Mouse (Mus musculus) erythroblast, embryonic 14.5 days (primary cell): ENCODE results near the gene Cabcoco1. TPM values are rescaled to one million over a fixed set of nuclear protein-coding genes. Genes with fewer than 3 reads are reported as not detected.
A peak's percentile ranks its signal among the peaks of the same experiment; 100 is the strongest.

Experiments
- H3K27me3 ChIP-seq: 2 replicates; pipeline ENCODE4 v1.6.1; 2012; ENCODE audit warnings: inconsistent platforms; ENCODE audit not compliant: control insufficient read depth
- H3K36me3 ChIP-seq: 2 replicates; pipeline ENCODE4 v1.6.1; 2012; ENCODE audit warnings: mild to moderate bottlenecking, inconsistent platforms; ENCODE audit not compliant: control insufficient read depth
- H3K4me1 ChIP-seq: 2 replicates; pipeline ENCODE4 v1.6.1; 2012; ENCODE audit warnings: inconsistent platforms; ENCODE audit not compliant: control insufficient read depth
- H3K4me3 ChIP-seq: replicated peaks from 2 replicates; pipeline ENCODE3; 2012; ENCODE audit warnings: moderate library complexity, mild to moderate bottlenecking, inconsistent platforms
- H3K9me3 ChIP-seq: 2 replicates; pipeline ENCODE4 v1.6.1; 2012; ENCODE audit warnings: low read length, inconsistent platforms, mixed read lengths; ENCODE audit not compliant: control insufficient read depth
- GATA1 ChIP-seq: IDR thresholded peaks from 2 replicates; pipeline ENCODE4 v1.6.1; 2012; ENCODE audit warnings: low read length, inconsistent platforms, mixed read lengths
- TAL1 ChIP-seq: IDR thresholded peaks from 3 replicates; pipeline ENCODE4 v1.6.1; 2012; ENCODE audit warnings: low read length, inconsistent platforms, mixed read lengths
- polyA plus RNA-seq: library from polyadenylated mRNA; stranded (reverse); fragments of >175 nt; gene quantifications from 2 replicates; pipeline ENCODE4 v1.2.3, GENCODE M21; 2012

Gene Cabcoco1
- polyA plus RNA-seq, 1 experiment = not detected

GRCm38 (mm10) chr10:68490781-68491180 is 50.9 kb downstream of the Cabcoco1 start:
- TF ChIP-seq TAL1 (no peak), GATA1 (no peak)
- Histone ChIP-seq H3K4me3 (no peak overlapping the region), H3K9me3 (no peaks in the 10 kb centered on the region), H3K4me1 (no peaks in the 10 kb centered on the region), H3K36me3 (no peaks in the 10 kb centered on the region), H3K27me3 (no peaks in the 10 kb centered on the region)

- H3K4me3 ChIP-seq = no peak overlapping the region
- no peaks in the 10 kb centered on the region for H3K36me3 ChIP-seq
- H3K9me3 ChIP-seq = no peaks in the 10 kb centered on the region
- no peak for TF ChIP-seq GATA1
- no peak for TF ChIP-seq TAL1
- no peaks in the 10 kb centered on the region for H3K27me3 ChIP-seq
- H3K4me1 ChIP-seq = no peaks in the 10 kb centered on the region
Measured at GRCm38 (mm10) chr10:68472799-68473198, 68.9 kb downstream of the Cabcoco1 start.

GRCm38 (mm10) chr10:68465737-68466327 is 75.9 kb downstream of the Cabcoco1 start:
- Histone ChIP-seq H3K27me3 (no peaks in the 10 kb centered on the region), H3K36me3 (no peaks in the 10 kb centered on the region), H3K4me1 (no peaks in the 10 kb centered on the region), H3K9me3 (no peaks in the 10 kb centered on the region), H3K4me3 (no peak overlapping the region)
- TF ChIP-seq GATA1 = no peak
- TF ChIP-seq TAL1 = no peak

- H3K36me3 ChIP-seq = no peaks in the 10 kb centered on the region
- no peaks in the 10 kb centered on the region for H3K9me3 ChIP-seq
- TF ChIP-seq GATA1 = no peak
- TF ChIP-seq TAL1 = no peak
- H3K4me3 ChIP-seq = no peak overlapping the region
- H3K4me1 ChIP-seq = no peaks in the 10 kb centered on the region
- no peaks in the 10 kb centered on the region for H3K27me3 ChIP-seq
Measured at GRCm38 (mm10) chr10:68464943-68465342, 76.8 kb downstream of the Cabcoco1 start.

- Histone ChIP-seq H3K27me3 (no peaks in the 10 kb centered on the region), H3K9me3 (no peaks in the 10 kb centered on the region), H3K36me3 (no peaks in the 10 kb centered on the region), H3K4me3 (no peak overlapping the region), H3K4me1 (no peaks in the 10 kb centered on the region)
- TF ChIP-seq GATA1 (no peak), TAL1 (no peak)
Measured at GRCm38 (mm10) chr10:68459784-68460183, 81.9 kb downstream of the Cabcoco1 start.

- H3K4me1 ChIP-seq = no peaks in the 10 kb centered on the region
- H3K27me3 ChIP-seq = no peaks in the 10 kb centered on the region
- H3K9me3 ChIP-seq = no peaks in the 10 kb centered on the region
- TF ChIP-seq TAL1 = no peak
- TF ChIP-seq GATA1 = no peak
- H3K4me3 ChIP-seq = no peak overlapping the region
- H3K36me3 ChIP-seq = no peaks in the 10 kb centered on the region
Measured at GRCm38 (mm10) chr10:68457019-68457418, 84.7 kb downstream of the Cabcoco1 start.

- Histone ChIP-seq H3K9me3 (no peaks in the 10 kb centered on the region), H3K27me3 (no peaks in the 10 kb centered on the region), H3K36me3 (no peaks in the 10 kb centered on the region), H3K4me3 (no peak overlapping the region), H3K4me1 (no peaks in the 10 kb centered on the region)
- TF ChIP-seq TAL1 (no peak), GATA1 (no peak)
Measured at GRCm38 (mm10) chr10:68454541-68454940, 87.2 kb downstream of the Cabcoco1 start.

GRCm38 (mm10) chr10:68446797-68447125 is 94.9 kb downstream of the Cabcoco1 start:
- Histone ChIP-seq H3K36me3 (no peaks in the 10 kb centered on the region), H3K4me3 (no peak overlapping the region), H3K9me3 (no peaks in the 10 kb centered on the region), H3K27me3 (no peaks in the 10 kb centered on the region), H3K4me1 (peaks cover 8% of the 10 kb centered on the region)
- TF ChIP-seq GATA1 (no peak), TAL1 (no peak)

GRCm38 (mm10) chr10:68445876-68446796 is 95.6 kb downstream of the Cabcoco1 start:
- peaks cover 8% of the 10 kb centered on the region for H3K4me1 ChIP-seq
- no peak for TF ChIP-seq GATA1
- no peak for TF ChIP-seq TAL1
- H3K4me3 ChIP-seq = peak overlapping the region; percentile 9
- H3K36me3 ChIP-seq = no peaks in the 10 kb centered on the region
- no peaks in the 10 kb centered on the region for H3K27me3 ChIP-seq
- H3K9me3 ChIP-seq = no peaks in the 10 kb centered on the region
